Mouse (Mus musculus) cerebellum, postnatal 14 days (tissue): ENCODE results near the gene Fam229a.
"Not testable (repeated sequence)": the region's sequence is repeated elsewhere in the genome, so short reads cannot be mapped to it uniquely, and the experiment has no call there.

Experiments used
- DNase-seq, 2 experiments: peaks; one replicate each; pipeline ENCODE4 v3.0.0; 2021; ENCODE audit warnings: mixed read lengths in 2 of 2

Fam229a gene

DNA sequence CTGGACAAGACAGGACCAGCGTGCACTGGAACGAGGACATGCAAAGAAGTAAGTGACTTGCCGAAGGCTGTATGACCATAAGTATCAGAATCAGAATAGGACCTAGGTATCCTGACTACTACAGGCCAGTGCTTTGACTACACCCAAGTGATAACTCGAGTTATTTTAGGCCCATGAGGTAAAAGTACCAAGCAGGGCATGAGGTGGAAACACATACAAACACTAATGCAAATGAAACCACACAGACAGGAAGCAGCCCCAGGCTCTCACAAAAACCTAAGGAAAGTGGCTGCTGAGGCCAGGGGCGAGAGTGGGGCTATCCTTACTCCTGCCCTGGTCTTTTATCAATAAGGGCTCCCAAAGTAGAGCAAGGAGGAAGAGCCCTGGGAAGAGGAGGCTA, 34.3 kb downstream of the Fam229a start:
- DNase-seq = no peak

DNA sequence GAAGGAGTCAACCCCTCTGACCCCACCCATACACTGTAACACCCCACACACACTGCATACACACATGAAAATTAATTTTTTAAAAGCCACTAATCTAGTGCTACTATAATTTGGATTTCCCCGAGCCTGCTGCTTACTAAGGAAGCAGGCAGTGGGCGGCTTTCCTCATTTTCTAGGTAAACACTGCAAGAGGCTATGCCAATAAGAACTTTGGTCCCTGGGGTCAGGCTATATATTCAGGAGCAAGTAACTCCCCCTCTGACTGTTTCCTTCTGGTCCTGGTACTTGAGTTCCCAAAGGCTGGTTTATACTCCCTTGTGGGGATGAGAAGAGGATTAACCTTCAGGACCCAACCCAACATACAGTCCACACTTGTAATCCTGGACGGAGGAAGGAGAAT, 34.9 kb downstream of the Fam229a start:
- DNase-seq = no peak

- not testable (repeated sequence) for DNase-seq
These were observed 37.9 kb downstream of the Fam229a start for GRCm38 (mm10) chr4:129528901-129529300.

DNA sequence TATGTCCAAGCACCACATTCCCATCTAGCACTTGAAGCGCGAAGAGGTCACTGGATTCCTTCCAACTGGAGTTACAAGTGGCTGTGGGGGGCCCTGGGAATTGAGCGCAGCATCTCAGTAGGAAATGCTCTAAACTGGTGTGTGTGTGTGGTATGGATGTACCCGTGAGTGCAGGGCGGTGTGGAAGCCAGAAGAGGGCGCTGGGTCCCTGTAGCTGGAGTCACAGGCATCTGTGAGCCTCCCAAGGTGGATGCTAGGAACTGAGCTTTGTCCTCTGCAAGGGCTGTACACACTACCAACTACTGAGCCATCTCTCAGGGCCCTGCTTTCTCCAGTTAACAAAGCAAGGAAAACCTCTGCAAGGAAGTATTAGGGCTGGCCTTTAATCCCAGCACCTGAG, 49.0 kb downstream of the Fam229a start:
- peak; percentile 28 to 54 for DNase-seq
